Mouse (Mus musculus) G1E (cell line): Measurements from ENCODE around the gene Sgpl1. TPM values are rescaled to one million over a fixed set of nuclear protein-coding genes. Genes with fewer than 3 reads are reported as not detected.

Source experiments
- ATAC-seq: 2 replicates; pipeline ENCODE4 v1.8.0; 2016; ENCODE audit warnings: mild to moderate bottlenecking; ENCODE audit not compliant: insufficient number of reproducible peaks, poor library complexity, low FRiP score, severe bottlenecking; ENCODE audit errors: extremely low read depth
- DNase-seq: peaks from one replicate; pipeline ENCODE4 v3.0.0; 2012; ENCODE audit warnings: low spot score
- H3K27me3 ChIP-seq: 2 replicates; pipeline ENCODE4 v1.6.1; 2012; ENCODE audit warnings: mild to moderate bottlenecking, low read length, inconsistent platforms; ENCODE audit not compliant: insufficient read depth
- H3K36me3 ChIP-seq: replicated peaks from 2 replicates; pipeline ENCODE3; 2012; ENCODE audit warnings: mild to moderate bottlenecking, inconsistent platforms
- H3K4me1 ChIP-seq: 2 replicates; pipeline ENCODE4 v1.6.1; 2012; ENCODE audit warnings: low read depth, low read length, inconsistent platforms, mixed read lengths; ENCODE audit not compliant: insufficient read depth
- H3K4me3 ChIP-seq: 2 replicates; pipeline ENCODE4 v1.5.1; 2012; ENCODE audit warnings: low read depth, mild to moderate bottlenecking, inconsistent platforms, low read length, moderate library complexity, mixed read lengths
- H3K9me3 ChIP-seq: replicated peaks from 2 replicates; pipeline ENCODE4 v1.6.1; 2012; ENCODE audit warnings: inconsistent platforms
- CTCF ChIP-seq: IDR thresholded peaks from 2 replicates; pipeline ENCODE4 v1.5.1; 2012; ENCODE audit warnings: low read depth, low read length, inconsistent platforms, mixed read lengths
- GATA1 ChIP-seq: IDR thresholded peaks from 2 replicates; pipeline ENCODE4 v1.6.1; 2012; ENCODE audit warnings: borderline replicate concordance, low read length, inconsistent platforms, mixed read lengths
- GATA2 ChIP-seq: IDR thresholded peaks from 2 replicates; pipeline ENCODE4 v1.6.1; 2012; ENCODE audit warnings: low read depth, low read length, inconsistent platforms, borderline replicate concordance
- POLR2AphosphoS5 ChIP-seq: IDR thresholded peaks from 2 replicates; pipeline ENCODE4 v1.6.1; 2012; ENCODE audit warnings: low read depth, low read length, inconsistent platforms; ENCODE audit not compliant: insufficient replicate concordance
- TAL1 ChIP-seq: conservative IDR thresholded peaks from 2 replicates; pipeline ENCODE4 v1.6.1; 2012; ENCODE audit warnings: low read depth, low read length, inconsistent platforms, mixed read lengths
- polyA plus RNA-seq: library from polyadenylated mRNA; stranded (reverse); fragments of >175 nt; gene quantifications from 2 replicates; pipeline ENCODE4 v1.2.3, GENCODE M21; 2012
- total RNA-seq, 2 experiments: library from RNA; stranded (forward) in 1 of 2; stranded (reverse) in 1 of 2; fragments of 200-1000 nt in 1 of 2; fragments of >200 nt in 1 of 2; fragmentation: Nextera tagmentation in 1 of 2; gene quantifications; 2 replicates each; pipeline ENCODE4 v1.2.3; 2014 to 2017

Gene Sgpl1
- not detected in 2 replicates for total RNA-seq (2014; fragmentation: Nextera tagmentation)
- total RNA-seq (2017): 0.22 TPM in 1 of 2 replicates, not detected in the other
- polyA plus RNA-seq: not detected in 2 replicates

GRCm38 (mm10) chr10:61147157-61148040 lies at the start of gene Sgpl1:
Gene Sgpl1, minus strand, starts transcription at chr10:61147703.
- no peak for TF ChIP-seq CTCF
- TF ChIP-seq GATA2: no peak
- TF ChIP-seq POLR2AphosphoS5: no peak
- no peak for TF ChIP-seq TAL1
- no peak for TF ChIP-seq GATA1
- no peak for ATAC-seq
- Histone ChIP-seq H3K27me3 (no peaks in the 10 kb centered on the region), H3K9me3 (peaks cover 22% of the 10 kb centered on the region), H3K36me3 (no peaks in the 10 kb centered on the region), H3K4me1 (no peaks in the 10 kb centered on the region), H3K4me3 (no peak within 1 kb of the TSS; the same call in 1 of the 2 replicates)
- no peak for DNase-seq

- Histone ChIP-seq H3K27me3 (no peaks in the 10 kb centered on the region), H3K36me3 (no peaks in the 10 kb centered on the region), H3K4me3 (no peak overlapping the region), H3K9me3 (peaks cover 24% of the 10 kb centered on the region), H3K4me1 (no peaks in the 10 kb centered on the region)
- ATAC-seq (no peak), DNase-seq (no peak)
- TF ChIP-seq GATA2 (no peak), TAL1 (no peak), CTCF (no peak), POLR2AphosphoS5 (no peak)
These were observed 48.3 kb upstream of the Sgpl1 start for GRCm38 (mm10) chr10:61195718-61196291.

DNA sequence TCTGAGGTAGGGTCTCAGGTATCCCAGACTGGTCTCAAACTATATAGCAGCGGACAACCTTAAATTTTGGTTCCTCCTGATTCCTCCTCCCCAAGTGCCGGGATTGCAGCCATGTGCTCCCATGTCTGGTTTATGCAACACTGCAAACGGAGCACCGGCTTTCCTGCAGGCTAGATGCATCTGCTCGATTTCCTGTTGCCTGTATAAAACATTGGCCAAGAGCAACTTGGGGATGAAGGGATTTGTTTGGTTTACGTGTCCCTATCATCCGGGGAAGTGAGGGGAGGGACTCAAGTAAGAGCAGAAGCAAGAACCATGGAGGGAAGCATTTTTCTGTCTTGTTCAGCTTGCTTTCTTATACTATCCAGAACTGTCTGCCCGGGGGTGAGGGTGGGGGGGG lies 47.7 kb upstream of the Sgpl1 start:
- no peak for TF ChIP-seq CTCF
- no peak for TF ChIP-seq GATA1
- TF ChIP-seq GATA2: no peak
- TF ChIP-seq TAL1: no peak
- no peak for TF ChIP-seq POLR2AphosphoS5
- no peaks in the 10 kb centered on the region for H3K27me3 ChIP-seq

DNA sequence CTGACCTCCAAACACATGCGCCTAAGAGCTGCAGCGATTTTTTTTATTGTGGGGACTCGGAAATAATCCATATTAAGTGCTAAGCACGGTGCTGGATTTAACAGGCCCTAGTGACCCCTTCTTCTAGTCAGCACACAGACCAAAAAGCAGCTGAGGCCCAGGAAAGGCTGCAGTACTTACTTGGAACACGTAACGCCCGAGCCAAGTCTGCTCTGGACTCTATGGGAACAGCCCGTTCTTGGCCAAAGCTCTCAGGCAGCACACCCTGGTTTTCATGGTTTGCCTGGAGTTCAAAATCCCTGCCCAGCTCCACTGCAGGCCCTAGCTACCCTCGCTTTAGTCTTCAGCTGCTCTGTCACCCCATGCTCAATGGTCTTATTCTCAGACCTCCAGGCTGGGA lies 47.1 kb upstream of the Sgpl1 start:
- no peak for TF ChIP-seq GATA2
- TF ChIP-seq GATA1: no peak
- TF ChIP-seq CTCF: no peak
- TF ChIP-seq POLR2AphosphoS5: no peak
- no peak for TF ChIP-seq TAL1
- peaks cover 18% of the 10 kb centered on the region for H3K9me3 ChIP-seq
- no peaks in the 10 kb centered on the region for H3K27me3 ChIP-seq
- no peaks in the 10 kb centered on the region for H3K4me1 ChIP-seq
- H3K36me3 ChIP-seq: no peaks in the 10 kb centered on the region
- no peak overlapping the region for H3K4me3 ChIP-seq
- ATAC-seq (no peak), DNase-seq (no peak)

More for the DNA sequence above, 47.7 kb upstream of the Sgpl1 start:
- no peak for ATAC-seq
- Histone ChIP-seq H3K4me3 (no peak overlapping the region), H3K36me3 (no peaks in the 10 kb centered on the region), H3K9me3 (peaks cover 21% of the 10 kb centered on the region), H3K4me1 (no peaks in the 10 kb centered on the region)
- no peak for DNase-seq

- ATAC-seq (no peak), DNase-seq (no peak)
- no peak overlapping the region for H3K4me3 ChIP-seq
- TF ChIP-seq GATA2 (no peak), GATA1 (no peak), TAL1 (no peak), CTCF (no peak), POLR2AphosphoS5 (no peak)
- H3K36me3 ChIP-seq: no peaks in the 10 kb centered on the region
- peaks cover 47% of the 10 kb centered on the region for H3K9me3 ChIP-seq
- no peaks in the 10 kb centered on the region for H3K4me1 ChIP-seq
- no peaks in the 10 kb centered on the region for H3K27me3 ChIP-seq
These were observed 40.5 kb upstream of the Sgpl1 start for GRCm38 (mm10) chr10:61188010-61188409.

DNA sequence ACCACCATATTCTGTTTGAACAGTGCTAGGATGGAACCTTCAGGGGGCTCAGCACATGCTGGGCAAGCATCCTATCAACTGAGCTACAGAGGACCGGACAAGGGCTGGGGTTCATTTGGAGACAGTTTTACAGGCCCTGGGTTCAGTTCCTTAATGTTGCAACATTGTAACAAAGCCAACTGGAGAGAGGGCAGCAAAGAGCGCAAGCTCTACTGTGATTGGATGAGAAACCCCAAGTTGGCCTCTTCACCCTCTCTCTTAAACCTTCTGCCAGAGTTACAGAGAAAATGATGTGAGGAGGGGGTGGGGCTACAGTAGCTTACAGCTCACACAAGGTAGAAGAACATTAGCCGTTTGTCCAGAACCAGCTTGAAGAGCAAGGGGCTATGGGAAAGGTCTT lies 39.5 kb upstream of the Sgpl1 start:
- ATAC-seq (no peak), DNase-seq (no peak)
- Histone ChIP-seq H3K4me3 (no peak overlapping the region), H3K4me1 (no peaks in the 10 kb centered on the region), H3K27me3 (no peaks in the 10 kb centered on the region), H3K9me3 (peaks cover 47% of the 10 kb centered on the region), H3K36me3 (no peaks in the 10 kb centered on the region)
- TF ChIP-seq POLR2AphosphoS5 (no peak), TAL1 (no peak)

GRCm38 (mm10) chr10:61179927-61180326 lies 32.4 kb upstream of the Sgpl1 start:
- DNase-seq (no peak), ATAC-seq (no peak)
- Histone ChIP-seq H3K4me1 (no peaks in the 10 kb centered on the region), H3K9me3 (peaks cover 46% of the 10 kb centered on the region), H3K36me3 (no peaks in the 10 kb centered on the region), H3K4me3 (no peak overlapping the region), H3K27me3 (no peaks in the 10 kb centered on the region)
- TF ChIP-seq GATA2: no peak
- no peak for TF ChIP-seq CTCF
- TF ChIP-seq TAL1: no peak
- no peak for TF ChIP-seq POLR2AphosphoS5
- no peak for TF ChIP-seq GATA1
